Mouse (Mus musculus) lung, adult 2 months (tissue): ENCODE measurements around the gene Cdipt. TPM values are rescaled to one million over a fixed set of nuclear protein-coding genes. Genes with fewer than 3 reads are reported as not detected.

Source experiments
- DNase-seq: peaks from one replicate; pipeline ENCODE4 v3.0.0; 2022
- H3K4me1 ChIP-seq: fragments of 200-500 bp; 2 replicates; pipeline ENCODE4 v1.6.1; 2011; ENCODE audit warnings: low read length; ENCODE audit not compliant: control insufficient read depth, insufficient read depth
- H3K4me3 ChIP-seq: fragments of 200-500 bp; replicated peaks from 2 replicates; pipeline ENCODE3; 2011; ENCODE audit warnings: low read depth, mild to moderate bottlenecking, control low read depth, low read length; ENCODE audit errors: extremely low read depth
- CTCF ChIP-seq: fragments of 200-500 bp; IDR thresholded peaks from 2 replicates; pipeline ENCODE4 v1.5.1; 2011; ENCODE audit warnings: mild to moderate bottlenecking, low read length, control low read depth; ENCODE audit not compliant: insufficient read depth
- POLR2A ChIP-seq: fragments of 200-500 bp; IDR thresholded peaks from 2 replicates; pipeline ENCODE4 v1.6.1; 2011; ENCODE audit warnings: low read depth, mild to moderate bottlenecking, control low read depth, low read length, borderline replicate concordance; ENCODE audit errors: extremely low read depth
- WGBS: fragments of 180-500 bp; shearing (Covaris S2); methylation state at CpG from one replicate; pipeline ENCODE4 v1.1.7; 2018; 5-methylcytosine and 5-hydroxymethylcytosine counted together
- polyA plus RNA-seq: library from polyadenylated mRNA; depleted of rRNA; stranded (reverse); fragments of >200 nt; gene quantifications from 2 replicates; pipeline ENCODE4 v1.2.3, GENCODE M21; 2012

The Cdipt gene
- polyA plus RNA-seq, 1 experiment = 332 TPM

DNA sequence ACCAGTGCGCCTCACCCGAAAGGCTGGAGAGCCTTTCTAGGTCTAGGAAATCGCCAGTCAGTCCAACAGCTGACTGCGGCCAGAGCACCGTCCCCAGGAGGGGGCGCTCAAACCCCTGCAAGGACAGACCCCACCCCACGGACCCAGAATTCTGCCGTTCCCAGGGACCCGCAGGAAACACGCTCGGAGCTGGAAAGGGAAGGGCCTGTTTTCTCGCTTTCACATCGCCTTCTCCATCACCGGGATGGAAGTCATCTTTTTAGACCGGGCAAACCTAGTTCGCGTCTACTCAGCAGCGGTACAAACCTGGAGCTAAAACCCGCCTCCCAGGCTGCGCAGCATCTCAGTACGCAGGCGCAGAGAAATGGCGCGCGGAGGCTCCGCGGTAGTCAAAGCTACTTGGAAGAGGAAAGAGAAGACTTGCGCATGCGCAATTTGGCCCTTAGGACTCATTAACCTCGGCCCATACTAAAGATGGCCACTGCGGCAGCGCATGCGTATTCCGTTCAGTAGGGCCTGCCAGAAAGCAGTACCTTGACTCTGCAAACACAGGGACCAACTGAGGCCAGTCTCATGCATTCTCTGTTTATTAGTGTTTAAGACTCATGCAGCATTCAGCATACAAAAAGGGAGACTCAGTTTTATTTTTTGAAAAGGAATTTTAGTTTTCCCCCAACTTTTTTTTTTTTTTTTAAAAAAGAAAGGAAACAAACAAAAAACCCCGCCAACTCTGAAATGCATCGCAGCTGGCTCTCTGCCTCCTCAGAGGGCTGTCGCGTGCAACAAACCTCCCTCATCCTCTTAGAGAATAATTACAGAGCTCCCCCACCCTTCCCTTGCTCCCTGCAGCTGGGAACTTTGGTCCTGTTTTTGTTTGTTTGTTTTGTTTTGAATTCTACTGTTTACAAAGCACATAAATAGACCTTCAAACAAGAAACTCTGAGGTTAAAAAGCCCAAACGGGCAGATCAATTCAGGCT lies 41.5 kb downstream of the Cdipt start, which contains the start of gene Pagr1a:
Gene Pagr1a, minus strand, starts transcription at position 382 of the 979 bp plus-strand sequence.
- DNase-seq = peak; percentile 96
- Histone ChIP-seq H3K4me3 (peak within 1 kb of the TSS; percentile 92), H3K4me1 (peaks cover 18% of the 10 kb centered on the region)
- TF ChIP-seq POLR2A (peak; percentile 80), CTCF (peak; percentile 63)
- WGBS = 1% methylated on average over 39 of the region's 39 CpGs

DNA sequence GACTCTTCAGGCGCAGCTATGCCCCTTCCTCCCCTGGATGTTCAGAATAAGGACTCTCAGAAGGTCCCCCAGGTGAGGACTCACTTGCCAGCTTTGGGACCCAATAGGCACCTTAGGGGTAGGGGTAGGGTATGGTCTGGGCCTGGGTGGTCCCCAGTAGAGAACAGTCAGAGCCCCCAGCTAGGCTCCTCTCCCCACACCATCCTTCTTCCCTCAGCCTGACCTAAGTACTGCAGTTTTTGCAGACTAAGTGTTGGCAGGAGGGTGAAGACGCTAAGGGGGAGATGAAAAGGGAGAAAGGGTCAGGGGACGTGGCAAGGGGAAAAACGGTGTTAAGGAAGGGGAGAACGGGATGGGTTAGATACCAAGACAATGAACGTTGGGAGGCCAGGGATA lies 42.2 kb downstream of the Cdipt start:
- H3K4me3 ChIP-seq = no peak overlapping the region
- TF ChIP-seq POLR2A = no peak
- 43% methylated on average over 6 of the region's 6 CpGs for WGBS
- peaks cover 17% of the 10 kb centered on the region for H3K4me1 ChIP-seq
- no peak for DNase-seq

DNA sequence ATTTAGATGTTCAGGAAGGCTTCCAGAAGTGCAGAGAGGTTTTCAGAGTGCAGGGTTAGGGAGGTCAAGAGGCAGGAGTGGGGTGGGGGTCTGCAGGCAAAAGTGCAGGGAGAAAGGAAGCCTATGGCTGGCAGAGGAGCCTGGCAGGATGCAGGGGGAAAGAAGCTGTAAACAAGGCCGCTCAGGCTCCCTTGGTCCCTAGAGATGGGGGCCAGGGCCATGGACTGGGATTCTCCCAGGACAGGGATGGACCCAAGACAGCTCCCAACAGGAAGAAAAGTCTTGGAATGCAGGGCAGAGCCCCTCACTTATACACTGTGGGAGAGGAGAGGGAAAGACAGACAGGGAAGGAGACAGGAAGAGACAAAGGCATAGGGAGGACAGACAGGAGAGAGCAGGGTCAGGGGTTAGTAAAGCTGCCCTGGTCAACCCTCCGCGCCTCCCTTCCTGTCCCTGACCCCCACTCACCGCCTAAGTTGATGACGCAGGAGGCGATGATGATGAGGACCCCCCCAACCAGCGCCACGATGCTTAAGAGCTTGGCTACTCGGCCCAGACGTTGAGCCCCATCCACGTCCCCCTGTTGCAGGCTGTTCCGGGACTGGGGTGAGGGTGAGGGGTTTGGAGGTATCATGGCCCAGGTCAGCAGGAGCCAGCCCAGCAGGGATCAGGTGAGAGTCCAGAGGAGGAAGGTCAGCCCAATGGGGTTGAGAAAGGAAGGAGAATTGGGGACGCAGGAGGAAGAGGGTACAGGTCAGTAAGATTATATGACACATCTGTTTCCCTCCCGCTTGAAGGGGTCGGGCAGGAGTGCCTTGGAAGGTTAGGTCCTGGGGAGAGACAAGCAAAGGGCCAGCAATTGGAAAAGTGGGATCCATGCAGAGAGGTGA lies 42.9 kb downstream of the Cdipt start:
- no peak for DNase-seq
- Histone ChIP-seq H3K4me3 (no peak overlapping the region), H3K4me1 (peaks cover 13% of the 10 kb centered on the region; the same call in 1 of the 2 replicates)
- WGBS = 70% methylated on average over 15 of the region's 15 CpGs
- TF ChIP-seq CTCF (no peak), POLR2A (no peak)

DNA sequence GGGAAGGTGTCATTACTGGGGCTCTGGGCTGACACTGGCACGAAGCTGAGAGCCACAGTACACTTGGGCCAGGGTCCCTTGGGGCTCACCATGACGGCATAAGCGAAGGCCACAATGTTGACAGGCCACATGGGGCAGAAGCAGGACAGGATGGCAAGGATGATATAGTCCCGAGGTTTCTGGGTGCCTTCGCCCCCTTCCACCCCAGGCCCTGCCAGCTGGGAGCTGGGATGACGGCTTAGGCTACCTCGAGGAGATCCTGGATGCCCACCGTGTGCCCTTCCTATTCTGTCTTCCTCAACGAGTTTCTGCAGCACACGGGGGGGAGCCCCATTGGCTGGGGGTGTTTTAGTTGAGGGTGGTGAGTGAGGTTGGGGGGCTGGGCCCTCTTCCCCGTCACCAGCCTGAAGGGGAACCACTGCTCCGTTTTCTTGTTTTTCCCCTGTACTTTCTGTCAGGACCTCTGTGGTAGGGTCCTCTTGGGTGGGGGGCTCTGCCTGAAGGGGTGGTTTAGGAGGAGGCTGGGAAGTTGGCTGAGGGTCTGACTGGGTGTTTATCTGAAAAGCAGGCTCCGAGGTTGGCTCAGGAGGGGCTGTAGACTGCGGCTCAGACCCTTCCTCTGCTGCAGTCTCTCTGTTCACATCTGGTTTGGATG lies 43.7 kb downstream of the Cdipt start:
- no peak overlapping the region for H3K4me3 ChIP-seq
- TF ChIP-seq POLR2A (no peak), CTCF (no peak)
- H3K4me1 ChIP-seq = peaks cover 13% of the 10 kb centered on the region; the same call in 1 of the 2 replicates
- WGBS = 66% methylated on average over 14 of the region's 14 CpGs
- DNase-seq = no peak

DNA sequence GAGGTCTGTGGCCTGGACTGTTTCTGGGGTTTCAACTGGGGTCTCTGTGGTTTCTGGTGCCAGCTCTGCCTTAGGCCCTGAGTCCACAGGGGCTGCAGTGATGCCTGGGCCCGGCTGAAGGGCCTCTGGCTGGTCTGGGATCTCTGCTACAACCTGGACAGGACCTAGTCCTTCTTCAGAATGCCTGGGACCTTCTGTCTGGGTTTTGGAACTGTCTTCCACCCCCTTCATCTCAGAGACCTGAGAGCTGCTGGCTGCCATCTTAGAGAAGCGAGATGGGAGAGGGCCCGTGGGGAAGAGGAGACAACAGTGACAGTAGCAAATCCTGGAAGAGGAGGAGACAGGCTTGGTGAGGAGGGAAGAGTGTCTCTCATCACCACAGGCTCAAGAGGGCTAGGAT lies 44.3 kb downstream of the Cdipt start:
- no peak for TF ChIP-seq POLR2A
- no peak for TF ChIP-seq CTCF
- 68% methylated on average over 3 of the region's 3 CpGs for WGBS
- DNase-seq = no peak
- no peak overlapping the region for H3K4me3 ChIP-seq
- peaks cover 15% of the 10 kb centered on the region; the same call in 1 of the 2 replicates for H3K4me1 ChIP-seq

DNA sequence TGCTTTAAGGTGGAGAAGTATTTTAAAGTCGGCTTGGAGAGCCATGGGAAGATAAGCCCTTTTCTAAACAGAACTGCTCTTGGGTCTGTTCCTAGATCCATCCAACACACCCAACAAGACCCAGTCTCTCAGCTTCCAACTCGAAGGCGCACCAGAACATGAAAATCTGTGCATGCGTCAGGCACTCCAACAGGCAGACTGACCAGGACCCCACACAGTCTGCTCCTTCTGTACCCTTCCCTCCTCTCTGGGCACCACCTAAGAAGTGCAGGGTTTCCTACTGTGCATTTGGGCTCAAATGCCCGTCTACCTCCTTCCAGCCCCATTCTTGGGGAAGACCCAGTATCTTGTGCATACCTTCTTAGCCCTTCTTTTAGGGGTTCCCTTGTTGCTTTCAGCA lies 44.8 kb downstream of the Cdipt start:
- peak overlapping the region; percentile 45 for H3K4me3 ChIP-seq
- no peak for DNase-seq
- H3K4me1 ChIP-seq = peaks cover 15% of the 10 kb centered on the region; the same call in 1 of the 2 replicates
- TF ChIP-seq CTCF (no peak), POLR2A (no peak)
- WGBS = 46% methylated on average over 5 of the region's 5 CpGs

DNA sequence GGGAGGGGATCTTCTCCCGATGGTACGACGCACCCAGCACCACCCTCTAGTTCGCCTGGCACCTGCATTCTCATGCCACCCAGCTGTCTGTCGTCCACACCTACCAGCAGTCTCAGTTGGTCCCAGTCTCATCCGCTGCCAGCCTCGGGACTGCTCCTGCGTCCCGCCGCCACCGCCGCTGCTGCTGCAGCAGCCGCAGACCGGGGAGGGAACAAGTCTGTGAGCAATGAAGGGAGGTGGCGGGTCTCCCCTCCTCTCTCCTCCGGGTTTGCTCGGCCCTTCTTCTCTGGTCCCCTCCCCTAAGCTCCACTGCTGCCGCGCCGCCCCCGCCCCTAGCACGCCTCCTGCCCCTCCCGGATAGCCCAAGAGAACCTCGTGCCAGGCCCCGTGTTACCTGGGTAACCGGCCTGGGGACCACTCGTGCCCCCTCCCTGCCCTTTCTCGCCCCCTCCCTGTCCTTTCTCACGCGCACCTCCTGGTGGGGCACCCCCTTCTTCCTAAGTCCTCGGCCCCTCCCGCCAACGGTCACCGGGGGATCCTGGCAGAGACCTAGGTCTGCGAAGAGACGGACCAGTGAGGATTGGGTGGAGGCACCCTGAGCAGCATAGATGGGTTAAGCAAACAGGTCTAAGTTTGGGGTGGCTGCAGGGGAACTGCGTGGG lies 45.3 kb downstream of the Cdipt start, which contains the start of the genes Gm42742 and Prrt2:
Gene Gm42742, minus strand, starts transcription at position 197 of the 662 bp plus-strand sequence.
Gene Prrt2, minus strand, starts transcription at position 311 of the 662 bp plus-strand sequence.
- H3K4me1 ChIP-seq = peaks cover 11% of the 10 kb centered on the region; the same call in 1 of the 2 replicates
- TF ChIP-seq CTCF (no peak), POLR2A (peak; percentile 34; the same call in 1 of the 2 replicates)
- no peak for DNase-seq
- peak within 1 kb of the TSS; percentile 45 for H3K4me3 ChIP-seq
- 7% methylated on average over 36 of the region's 37 CpGs for WGBS
